Mouse (Mus musculus) thymus, postnatal 10 days (tissue): ENCODE results near the gene Tac4.
A peak's percentile ranks its signal among the peaks of the same experiment; 100 is the strongest.

ENCODE experiments used
- DNase-seq, 2 experiments: peaks; one replicate each; pipeline ENCODE4 v3.0.0; 2021; ENCODE audit warnings: low spot score in 2 of 2

Tac4 gene

DNA sequence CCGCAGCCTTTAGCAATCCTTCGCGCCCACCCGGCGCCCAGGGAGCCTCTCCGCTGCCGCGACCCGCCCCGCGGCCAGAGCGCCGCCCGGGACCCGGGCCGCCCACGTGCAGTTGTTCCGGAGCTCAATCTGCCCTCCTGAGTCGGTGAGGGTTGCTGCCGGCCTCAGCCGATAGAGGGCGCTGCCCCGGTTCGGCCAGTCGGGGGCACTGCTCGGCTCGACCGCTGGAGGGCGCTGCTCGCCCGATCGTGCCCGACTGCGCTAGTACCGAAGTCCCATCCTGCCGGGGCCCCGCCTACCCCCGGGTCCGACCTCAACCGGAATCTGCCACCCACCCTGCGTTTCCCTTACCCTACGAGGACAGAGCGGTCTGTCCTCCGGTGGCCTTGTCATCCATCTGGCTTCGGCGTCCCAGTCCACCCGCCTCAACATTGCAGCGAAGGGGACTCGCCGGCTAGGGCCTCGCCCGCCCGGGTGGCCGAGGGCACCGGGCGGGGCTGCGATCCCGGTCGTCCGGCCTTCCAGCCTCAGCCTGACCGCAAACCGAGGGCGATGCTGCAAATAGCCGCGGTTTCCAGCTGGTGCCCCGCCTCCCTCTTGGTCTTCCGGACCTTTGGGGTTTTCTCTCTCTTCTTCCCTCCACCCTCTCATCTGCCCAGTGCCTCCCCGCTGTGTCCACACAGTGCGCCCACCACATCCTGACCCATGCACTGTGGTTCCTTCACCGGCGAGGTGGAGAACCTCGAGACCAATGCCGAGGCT is 2.1 kb upstream of the Tac4 start:
- DNase-seq = peak; percentile 76 to 93

DNA sequence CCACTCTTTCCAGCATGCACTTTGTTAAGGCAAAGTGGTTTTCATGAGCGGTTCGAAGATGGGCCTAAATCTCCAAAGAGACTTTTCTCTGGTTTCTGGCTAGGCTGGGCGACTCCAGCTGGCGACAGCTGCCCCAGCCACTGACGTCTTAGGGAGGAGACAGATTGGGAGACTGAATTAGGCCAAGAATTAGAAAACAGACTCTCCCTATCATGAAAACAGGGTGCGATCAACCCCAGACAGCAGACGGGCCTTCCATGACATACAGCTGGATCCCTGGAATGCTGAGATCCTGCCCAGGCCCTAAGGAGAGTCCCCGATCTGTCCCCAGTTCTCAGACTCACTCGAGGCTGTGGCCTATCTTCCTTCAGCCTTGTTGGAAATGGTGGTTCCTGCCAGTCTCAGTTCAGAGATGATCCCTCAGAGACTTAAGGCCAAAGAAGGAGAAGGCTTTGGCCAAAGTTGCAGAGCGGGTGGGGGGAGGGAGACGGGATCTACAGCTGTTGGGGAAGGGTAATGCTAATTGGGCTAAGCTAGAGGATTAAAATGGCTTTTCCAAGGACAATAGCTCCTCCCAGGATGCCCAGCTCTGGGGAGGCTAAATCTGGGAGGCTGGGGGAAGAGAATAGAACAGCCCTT is 2.6 kb downstream of the Tac4 start:
- no peak for DNase-seq

DNA sequence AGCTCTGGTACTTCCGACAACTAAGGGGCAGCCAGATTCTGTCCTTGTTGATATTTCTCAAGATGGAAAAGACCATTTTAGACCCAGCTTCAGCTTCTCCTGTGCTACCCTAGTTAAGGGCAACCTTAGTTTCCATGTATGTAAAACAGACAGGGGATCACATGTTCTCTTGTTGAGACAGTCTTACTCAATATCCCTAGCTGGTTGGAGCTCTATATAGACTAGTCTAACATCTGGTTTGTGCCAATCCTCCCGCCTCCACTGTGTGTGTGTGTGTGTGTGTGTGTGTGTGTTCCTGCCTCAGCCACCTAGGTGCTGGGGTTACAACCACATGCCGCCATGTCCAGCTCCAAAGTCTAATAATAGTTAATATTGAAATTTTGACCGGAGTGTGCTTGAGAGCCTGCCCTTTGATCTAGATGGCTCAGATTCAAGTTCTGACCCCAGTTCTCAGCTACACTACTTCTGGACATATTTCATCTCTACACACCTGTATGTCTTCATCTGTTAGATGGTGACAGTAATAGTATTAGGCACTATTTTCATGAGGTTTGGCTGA is 3.2 kb downstream of the Tac4 start:
- no peak for DNase-seq

DNA sequence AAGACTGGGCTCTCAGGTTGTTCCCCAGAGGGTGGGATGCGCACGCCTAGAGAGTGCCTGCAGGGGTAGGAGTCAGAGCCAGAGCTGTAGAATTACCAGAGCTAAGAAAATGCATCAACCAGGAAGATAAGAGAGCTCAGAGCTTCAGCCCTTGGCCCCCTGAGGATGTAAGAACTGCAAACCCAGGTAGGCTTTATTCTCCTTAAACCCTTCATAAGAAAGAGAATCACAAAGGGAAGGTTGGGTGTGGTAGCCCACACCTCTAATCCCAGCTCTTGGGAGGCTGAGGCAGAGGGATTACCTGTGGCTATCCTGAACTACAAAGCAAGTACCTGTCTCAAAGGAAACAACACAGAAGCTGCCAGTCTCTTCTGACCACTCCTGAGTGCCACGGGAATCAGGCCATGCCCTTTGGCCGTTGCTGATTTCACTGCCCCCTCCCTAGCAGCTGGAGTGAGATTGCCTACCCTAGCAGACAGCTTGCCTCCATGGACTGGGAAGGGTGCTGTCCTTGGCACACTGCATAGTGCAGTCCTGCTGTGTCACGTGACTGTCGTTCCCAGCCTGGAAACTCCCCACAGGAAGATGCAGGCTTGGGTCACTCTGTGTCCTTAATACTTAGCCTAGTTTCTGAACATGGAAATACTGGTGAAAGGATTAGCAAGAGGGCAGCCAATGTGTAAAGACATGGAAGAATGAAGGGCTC is 5.4 kb downstream of the Tac4 start:
- no peak for DNase-seq

DNA sequence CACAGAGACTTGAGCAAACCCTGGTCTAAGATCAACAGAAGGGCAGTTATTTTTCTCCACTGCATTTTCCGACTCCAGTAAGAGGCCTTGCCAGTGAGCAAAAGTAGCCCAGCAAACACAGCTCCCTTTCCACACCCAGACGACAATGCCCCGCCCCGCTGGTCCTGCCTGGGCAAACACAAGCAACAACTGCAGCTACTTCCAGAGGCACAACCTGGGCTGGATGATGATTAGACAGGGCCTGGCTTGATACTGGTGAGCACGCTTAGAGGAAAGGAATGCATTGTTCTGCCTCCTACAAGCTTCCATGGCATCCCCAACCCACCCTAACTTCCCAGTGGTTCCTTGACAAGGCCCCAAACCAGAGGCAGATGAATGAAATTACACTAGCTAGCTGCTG is 12.3 kb downstream of the Tac4 start:
- DNase-seq = no peak

DNA sequence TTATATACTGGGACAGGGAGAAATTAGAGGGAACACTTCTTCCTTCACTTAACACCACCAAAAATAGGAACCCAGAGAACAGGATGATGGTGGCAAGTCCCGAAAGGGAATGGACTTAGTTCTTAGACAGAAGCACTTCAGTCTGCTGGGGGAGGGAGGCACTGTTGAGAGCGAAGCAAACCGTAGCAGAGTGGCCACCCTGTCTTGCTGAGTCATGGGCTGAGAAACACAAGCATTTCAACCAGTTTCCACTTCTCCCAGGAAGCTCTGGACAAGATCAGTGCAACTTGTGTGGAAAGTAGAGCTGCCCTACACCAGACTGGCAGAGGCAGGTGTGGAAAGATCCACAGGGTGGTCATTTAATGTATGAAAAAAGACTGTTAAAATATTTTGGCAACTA is 13.3 kb downstream of the Tac4 start:
- DNase-seq = no peak

DNA sequence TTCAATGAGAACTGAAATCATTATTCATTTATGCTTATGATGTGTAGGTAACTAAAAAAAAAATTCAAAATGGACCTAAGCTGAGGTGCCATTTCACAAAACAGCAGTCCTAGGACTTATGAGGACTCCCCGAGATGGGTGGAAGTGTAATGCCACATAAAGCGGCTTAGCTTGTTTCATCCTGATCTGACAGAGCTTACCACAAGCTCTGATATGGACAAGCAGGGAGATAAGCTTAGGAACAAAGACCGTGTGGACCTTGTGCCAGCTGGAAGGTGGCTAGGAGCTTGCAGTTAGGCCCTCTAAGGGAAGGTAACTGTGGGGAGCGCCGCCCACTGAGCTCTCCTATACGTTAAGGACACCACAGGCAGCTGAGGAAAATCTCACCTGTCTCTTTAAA is 14.7 kb downstream of the Tac4 start:
- no peak for DNase-seq

DNA sequence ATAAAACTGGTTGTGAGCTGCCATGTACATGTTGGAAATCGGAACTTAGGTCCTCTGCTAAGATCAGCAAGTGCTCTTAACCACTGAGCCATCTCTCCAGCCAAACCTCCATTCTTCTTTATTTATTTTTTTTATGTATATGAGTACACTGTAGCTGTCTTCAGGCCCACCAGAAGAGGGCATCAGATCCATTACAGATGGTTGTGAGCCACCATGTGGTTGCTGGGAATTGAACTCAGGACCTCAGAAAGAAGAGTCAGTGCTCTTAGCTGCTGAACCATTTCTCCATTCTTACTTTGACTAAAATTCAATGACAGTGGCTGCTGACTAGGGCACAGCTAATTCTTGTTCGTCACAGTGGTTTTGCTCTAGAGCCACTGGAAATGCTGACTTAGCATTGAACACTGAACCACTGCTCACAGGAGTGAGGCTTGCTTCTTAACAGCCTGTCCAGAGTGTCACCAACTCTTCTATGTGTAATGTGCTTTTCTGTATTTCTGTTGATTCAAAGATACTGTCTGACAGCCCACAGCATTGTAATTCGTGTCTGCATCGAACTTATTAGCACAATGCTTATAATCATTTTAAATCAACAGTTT is 17.8 kb downstream of the Tac4 start:
- DNase-seq = no peak

DNA sequence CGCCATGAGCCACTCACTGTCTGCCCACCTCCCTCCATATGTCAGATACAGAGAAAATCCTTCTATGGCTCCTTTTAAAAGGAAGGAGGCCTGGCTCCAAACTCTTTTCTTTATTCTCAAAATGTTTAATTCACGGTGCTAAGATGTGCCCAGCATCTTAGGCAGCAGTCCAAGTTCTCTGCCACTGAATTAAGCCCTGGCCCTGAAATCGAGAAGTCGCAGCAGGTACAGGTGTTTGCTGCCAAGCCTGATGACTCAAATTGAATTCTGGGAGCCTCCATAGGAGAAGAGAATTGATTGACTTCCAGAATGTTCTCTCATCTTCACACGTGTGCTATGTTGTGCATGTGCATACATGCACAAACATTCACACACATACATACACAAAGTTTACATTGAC is 21.0 kb downstream of the Tac4 start:
- DNase-seq = no peak

DNA sequence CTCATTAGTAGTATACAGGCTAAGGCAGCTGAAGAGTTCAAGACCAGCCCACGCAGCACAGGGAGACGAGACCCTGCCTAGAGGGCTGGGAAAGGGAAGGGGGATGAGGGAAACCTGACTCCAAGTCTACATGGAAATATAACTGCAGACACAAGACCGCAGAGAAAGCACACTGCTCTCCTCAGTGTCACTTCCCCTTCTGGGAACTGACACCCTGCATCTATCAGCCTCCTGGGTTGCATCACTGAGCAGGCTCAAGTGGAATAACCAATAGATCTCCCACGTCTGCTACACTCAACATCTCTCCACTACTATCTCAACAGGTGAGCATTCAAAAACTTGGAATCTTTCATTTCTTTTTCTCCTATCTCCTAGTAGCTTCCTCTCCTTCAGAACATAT is 30.7 kb downstream of the Tac4 start:
- no peak for DNase-seq

DNA sequence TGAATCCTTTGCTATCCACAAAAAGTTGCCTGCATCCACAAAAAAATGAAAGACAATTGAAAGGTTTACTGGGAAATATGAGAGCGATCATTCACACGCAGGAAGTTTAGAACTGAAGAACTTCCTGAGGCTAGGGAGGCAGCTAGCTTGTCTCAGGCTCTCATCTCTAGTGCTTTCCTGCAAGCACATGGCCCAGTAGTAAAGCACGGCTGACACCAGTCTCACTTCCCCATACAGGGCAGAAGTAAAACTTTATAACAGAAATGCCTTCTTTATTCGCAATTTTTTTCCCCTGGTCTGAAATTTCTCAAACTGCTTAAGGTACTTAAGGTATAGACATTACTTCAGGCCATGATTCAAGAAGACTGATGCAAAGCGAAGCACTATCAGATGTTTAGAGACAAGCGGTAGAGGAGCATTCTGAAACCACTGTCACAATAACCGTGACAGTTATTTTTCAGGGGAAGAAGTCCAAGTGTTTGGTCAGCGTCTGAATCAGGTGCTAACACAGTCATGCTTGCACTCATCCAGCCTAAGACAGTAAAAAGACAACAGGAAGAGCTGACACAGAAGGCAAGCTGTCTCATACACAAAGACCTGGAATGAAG is 31.8 kb downstream of the Tac4 start:
- DNase-seq = no peak

DNA sequence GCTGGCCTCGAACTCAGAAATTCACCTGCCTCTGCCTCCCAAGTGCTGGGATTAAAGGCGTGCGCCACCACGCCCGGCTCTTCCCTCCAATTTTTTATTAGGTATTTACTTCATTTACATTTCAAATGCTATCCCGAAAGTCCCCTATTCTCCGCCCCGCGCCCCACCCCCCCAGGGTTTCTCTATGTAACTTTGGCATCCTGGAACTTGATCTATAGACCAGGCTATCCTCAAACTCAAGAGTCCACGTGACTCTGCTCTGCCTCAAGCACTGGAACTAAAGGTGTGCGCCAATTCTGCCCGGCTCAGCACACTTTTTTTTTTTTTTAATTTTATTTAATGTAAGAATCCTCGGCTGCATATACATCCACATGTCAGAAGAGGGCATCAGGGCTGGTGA is 34.4 kb downstream of the Tac4 start:
- DNase-seq = no peak

DNA sequence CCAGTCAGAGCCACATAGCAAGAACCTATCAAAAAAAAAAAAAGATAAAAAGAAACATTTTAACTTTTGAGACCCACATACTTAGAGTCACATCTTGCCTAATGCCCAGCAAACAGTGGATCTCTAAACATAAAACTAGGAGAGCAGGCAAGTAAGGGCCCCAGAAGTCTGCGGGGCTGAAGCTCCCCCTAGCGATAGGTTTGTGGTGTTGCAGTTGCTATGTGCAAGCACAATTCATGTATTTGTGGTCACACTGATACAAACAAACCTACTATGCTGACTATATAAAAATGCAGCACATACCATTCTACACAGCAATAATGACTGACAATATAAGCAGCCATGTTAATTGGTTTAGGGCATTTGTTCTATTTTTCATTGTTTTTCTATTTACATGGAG is 36.8 kb downstream of the Tac4 start:
- peak in 1 of 2 experiments; percentile 16 for DNase-seq

DNA sequence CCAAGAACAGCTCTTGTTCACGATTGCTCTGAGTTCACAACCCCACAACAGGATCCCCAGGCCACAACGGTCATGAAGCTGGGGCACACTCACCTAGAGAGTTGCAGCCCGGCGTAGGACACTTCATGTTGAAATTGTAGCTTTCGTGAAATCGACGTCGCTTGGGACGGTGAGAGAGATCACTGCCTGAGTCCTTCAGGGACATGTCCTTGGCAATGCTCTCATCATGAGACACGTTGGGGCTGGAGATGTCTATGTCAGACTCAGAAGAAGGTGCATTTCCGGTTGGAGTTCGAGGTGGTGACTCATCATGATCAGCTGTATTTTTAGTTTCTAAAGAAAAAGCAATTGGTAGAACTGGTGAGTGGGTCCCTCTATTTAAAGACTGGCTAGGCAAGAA is 38.6 kb downstream of the Tac4 start:
- no peak for DNase-seq

DNA sequence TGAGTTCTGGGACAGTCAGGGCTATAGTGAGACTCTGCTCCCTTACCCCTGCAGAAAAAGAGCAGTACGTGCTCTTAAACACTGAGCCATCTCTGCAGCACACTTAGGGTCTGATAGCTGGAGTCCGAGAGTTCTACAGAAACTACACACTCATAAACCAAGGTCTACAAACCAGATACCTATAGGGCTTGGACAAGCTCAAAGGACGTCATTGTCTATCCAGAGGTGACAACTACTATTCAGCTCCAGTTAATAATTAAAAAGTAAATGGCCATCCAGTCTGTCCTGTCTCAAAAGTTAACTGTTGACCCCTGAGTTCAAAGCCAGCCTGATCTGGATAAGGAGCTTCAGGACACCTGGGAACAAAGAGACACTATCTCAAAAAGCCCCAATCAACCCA is 40.4 kb downstream of the Tac4 start:
- no peak for DNase-seq

DNA sequence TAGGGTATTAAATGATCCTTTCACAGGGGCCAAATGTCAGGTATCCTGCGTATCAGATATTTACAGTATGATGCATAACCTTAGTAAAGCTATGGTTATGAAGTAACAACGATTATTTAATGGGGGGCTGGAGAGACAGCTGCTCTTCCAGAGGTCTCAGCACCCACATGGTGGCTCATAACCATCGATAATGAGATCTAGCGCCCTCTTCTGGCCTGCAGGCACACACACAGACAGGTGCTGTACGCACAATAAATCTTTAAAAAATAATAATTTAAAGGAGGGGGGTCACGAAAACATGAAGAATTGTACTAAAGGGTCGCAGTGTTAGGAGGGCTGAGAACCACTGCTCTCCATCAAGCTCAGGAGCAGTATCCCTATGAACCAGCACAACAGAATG is 44.3 kb downstream of the Tac4 start:
- peak in 1 of 2 experiments; percentile 15 for DNase-seq

DNA sequence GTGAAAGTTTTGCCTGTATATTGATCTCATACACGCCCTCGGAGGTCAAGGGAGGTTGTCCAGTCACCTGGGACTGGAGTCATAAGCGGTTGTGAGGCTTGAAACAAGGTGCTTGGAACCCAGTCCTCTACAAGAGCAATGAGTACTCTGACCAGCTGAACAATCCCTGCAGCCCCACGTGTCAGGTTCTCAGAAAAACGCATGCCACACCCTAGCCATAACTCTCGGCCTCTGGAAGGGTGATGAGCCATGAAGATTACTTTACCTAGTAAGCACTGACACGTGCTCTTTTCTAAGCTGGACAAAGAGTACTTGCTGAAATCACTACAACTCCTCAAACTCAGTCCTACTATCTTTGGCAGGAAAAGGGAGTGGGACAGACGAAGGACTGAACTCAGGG is 46.2 kb downstream of the Tac4 start:
- no peak for DNase-seq

DNA sequence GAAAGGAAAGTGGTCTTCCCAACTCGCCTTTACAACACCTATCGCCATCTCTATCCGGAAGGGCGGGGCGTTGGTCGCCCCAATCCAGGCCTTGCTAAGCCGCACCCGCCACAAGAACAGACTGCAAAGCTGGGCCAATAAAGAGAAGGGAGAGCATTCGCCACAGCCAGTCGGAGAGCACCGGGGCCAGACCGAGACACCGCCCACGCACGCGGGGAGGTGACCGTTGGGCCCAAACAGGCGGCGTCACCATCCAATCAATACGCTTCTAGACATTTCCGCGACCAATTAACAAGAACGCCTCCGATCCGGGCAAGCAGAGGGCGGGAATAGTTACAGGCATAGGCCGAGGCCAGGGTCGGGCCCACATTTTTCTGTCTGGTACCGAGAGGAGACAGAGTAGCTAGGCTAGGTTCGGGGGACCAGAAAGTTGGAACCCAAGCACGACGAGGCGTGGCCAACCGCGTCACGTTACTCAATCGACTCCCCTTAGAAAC is 48.2 kb downstream of the Tac4 start:
- DNase-seq = peak; percentile 95 to 96

DNA sequence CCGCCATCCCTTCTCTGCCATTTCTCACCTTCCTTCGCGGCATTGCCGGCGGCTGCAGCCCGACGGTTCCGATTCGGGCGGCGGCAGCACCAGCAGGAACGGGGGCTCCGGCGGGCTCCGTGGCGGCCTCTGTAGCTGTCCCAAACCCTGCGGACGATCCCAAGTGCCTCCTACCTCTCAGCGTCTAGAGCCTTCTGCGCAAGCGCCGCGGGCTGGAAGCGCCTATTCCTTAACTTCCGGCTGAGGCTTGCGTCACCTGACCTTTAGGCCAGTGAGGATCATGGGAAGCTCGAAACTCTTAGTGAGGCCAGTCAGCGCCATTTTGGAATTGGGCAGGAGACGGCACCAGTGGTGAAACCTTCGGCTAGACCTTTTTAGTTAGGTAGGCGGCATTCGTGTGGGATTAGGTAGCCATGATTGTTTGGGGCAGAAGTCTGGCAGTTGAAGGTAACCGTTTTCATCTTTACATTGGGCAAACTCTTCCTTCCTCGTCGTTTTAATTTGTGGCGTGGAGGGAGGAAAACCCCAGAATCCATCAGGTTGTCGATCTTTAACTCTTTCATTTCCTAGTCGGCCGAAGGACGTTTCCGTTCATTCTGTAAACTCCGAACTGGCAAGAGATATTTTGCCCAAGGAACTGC is 48.8 kb downstream of the Tac4 start, which contains the start of gene Kat7:
TSS of gene Kat7 (minus strand) at position 240 of the 641 bp plus-strand sequence.
- DNase-seq = peak; percentile 92 to 97

DNA sequence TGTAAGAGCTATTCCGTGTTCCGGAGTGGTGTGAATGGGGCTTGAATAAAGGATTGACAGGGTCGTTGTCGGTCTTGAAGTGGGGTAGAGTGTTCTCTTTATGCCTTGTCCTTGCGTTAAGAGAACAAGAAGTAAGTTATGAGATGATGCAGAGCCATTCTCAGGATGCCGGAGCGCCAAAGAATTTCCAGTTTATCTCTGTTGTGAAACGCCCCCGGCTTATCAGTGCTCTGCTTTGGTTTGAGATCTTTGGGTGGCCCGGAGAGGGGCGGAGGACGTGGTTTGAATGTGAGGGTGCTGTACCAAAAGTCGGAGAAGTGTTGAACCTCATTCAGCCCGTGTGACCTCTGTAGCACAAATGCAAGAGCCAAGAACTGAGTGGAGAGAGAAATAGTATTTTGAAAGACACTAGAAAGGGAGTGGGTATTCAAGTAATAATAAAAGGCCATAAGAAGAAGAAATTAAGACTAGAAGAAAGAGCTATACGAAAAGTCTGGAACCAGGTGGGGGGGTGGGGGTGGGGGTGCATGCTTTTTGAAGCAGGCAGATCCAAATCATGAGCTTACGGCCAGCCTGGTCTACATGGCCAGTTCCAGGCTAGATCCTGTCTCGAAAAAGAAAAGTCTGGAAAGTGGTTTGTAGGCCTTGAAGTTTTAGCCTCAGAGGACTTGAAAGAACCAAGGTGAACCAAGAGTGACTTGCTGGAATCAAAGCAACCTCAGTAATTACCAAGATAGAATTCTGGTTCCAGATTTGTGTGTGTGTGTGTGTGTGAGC is 49.5 kb downstream of the Tac4 start:
- peak in 1 of 2 experiments; percentile 34 for DNase-seq
